Mouse (Mus musculus) cortical plate, adult 2 months (tissue): ENCODE measurements at regions not wholly inside any gene's neighbourhood (a gene's known extent, or its start where the extent isn't known, plus 50 kb on each side); places are given as distances from the start of the nearest gene placed in this dataset.

Source experiments
- CTCF ChIP-seq: fragments of 200-500 bp; IDR thresholded peaks from 2 replicates; pipeline ENCODE4 v1.5.1; 2011; ENCODE audit warnings: mild to moderate bottlenecking, control low read depth, low read length; ENCODE audit not compliant: insufficient read depth; ENCODE audit errors: extremely low read depth
- POLR2A ChIP-seq: fragments of 200-500 bp; IDR thresholded peaks from 2 replicates; pipeline ENCODE4 v1.6.1; 2011; ENCODE audit warnings: mild to moderate bottlenecking, low read length, control low read depth; ENCODE audit not compliant: insufficient read depth; ENCODE audit errors: extremely low read depth

DNA sequence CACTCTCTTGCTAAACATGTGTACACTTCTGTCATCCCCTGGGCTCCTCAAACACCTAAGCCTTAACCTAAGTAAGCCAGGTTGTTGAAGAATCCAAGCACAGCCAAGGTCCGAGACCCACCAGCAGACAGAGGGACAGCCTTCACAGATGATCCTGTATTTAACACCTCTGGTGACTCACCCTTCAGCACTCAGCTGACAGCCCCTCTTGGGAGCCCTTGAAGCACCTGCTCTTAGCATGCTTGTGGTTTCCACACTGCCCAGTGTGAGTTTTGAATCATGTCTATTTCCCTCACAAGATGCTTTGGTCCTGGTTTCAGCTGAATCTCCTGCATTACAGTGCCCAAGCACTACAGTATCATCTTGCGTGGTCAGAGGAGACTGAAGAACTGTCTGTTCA, 142.0 kb downstream of the Bod1 start:
- TF ChIP-seq CTCF (no peak), POLR2A (no peak)
